ENCODE assay signal across 14 mouse cellular contexts in genomic region chr19:16874991-16875540, GRCm38 (mm10). TPM values are rescaled to one million over a fixed set of nuclear protein-coding genes. Genes with fewer than 3 reads are reported as not detected.
DNase-seq lines count a peak whose midpoint lies in the region; ATAC-seq lines count a peak whose summit lies in the region.
"Had no signal": no experiment of that assay in that cellular context is flagged by ENCODE, and none has a peak within 500 bp of the region (broad histone marks: within the 10 kb centered on the region; RNA-seq: fewer than 3 reads in every experiment).

No protein-coding gene starts in this region.

- H3K36me3 ChIP-seq in intestine, embryonic 15.5 days = no peaks in the 10 kb centered on the region
- no peaks in the 10 kb centered on the region for H3K36me3 ChIP-seq in intestine, embryonic 16.5 days (ENCODE audit: control insufficient read depth, insufficient read depth, low read length)
- H3K36me3 ChIP-seq in embryonic facial prominence, embryonic 13.5 days = no peaks in the 10 kb centered on the region
- H3K36me3 ChIP-seq in macrophage (ENCODE audit: inconsistent target) = no peaks in the 10 kb centered on the region

- H3K9me3 ChIP-seq in intestine, embryonic 15.5 days = no peaks in the 10 kb centered on the region
- no peaks in the 10 kb centered on the region for H3K9me3 ChIP-seq in intestine, embryonic 16.5 days (ENCODE audit: control insufficient read depth, low read length)
- H3K9me3 ChIP-seq in embryonic facial prominence, embryonic 13.5 days = no peaks in the 10 kb centered on the region

- 0 out of 2 replicates have a peak overlapping the region, but pooled peaks have one; percentile 87 for H3K4me2 ChIP-seq in intestine, embryonic 15.5 days (replicated peaks)
- no peak overlapping the region for H3K4me2 ChIP-seq in intestine, embryonic 16.5 days (ENCODE audit: low read depth, low read length)
- H3K4me2 ChIP-seq in embryonic facial prominence, embryonic 13.5 days = no peak overlapping the region

- peaks cover 94% of the 10 kb centered on the region for H3K27me3 ChIP-seq in intestine, embryonic 15.5 days (replicated peaks)
- H3K27me3 ChIP-seq in intestine, embryonic 16.5 days (replicated peaks; ENCODE audit: control insufficient read depth, insufficient read depth, low read length) = peaks cover 89% of the 10 kb centered on the region
- H3K27me3 ChIP-seq in embryonic facial prominence, embryonic 13.5 days = peaks cover 98% of the 10 kb centered on the region

- no peak overlapping the region for H3K27ac ChIP-seq in intestine, embryonic 15.5 days
- no peak overlapping the region for H3K27ac ChIP-seq in intestine, embryonic 16.5 days (ENCODE audit: low read length)
- no peak overlapping the region for H3K27ac ChIP-seq in embryonic facial prominence, embryonic 13.5 days
- no peak overlapping the region for H3K27ac ChIP-seq in macrophage
- H3K27ac ChIP-seq: left cerebral cortex, adult 2 months had no signal

- no peak for ATAC-seq in intestine, embryonic 15.5 days
- no peak for ATAC-seq in intestine, embryonic 16.5 days
- ATAC-seq in embryonic facial prominence, embryonic 13.5 days (ENCODE audit: insufficient number of reproducible peaks, insufficient read depth, low FRiP score, low TSS enrichment, low read depth) = no peak
- ATAC-seq: inflammation-experienced regulatory T-cells, adult 6 months had no signal

- DNase-seq in R1 (ENCODE audit: low read depth, low spot score) = peak; percentile 35
- DNase-seq in spleen, adult 12 weeks (ENCODE audit: low spot score) = no peak
- DNase-seq in layer of hippocampus, adult 9-11 months = no peak
- DNase-seq: adrenal gland, postnatal 25 days; cerebellum, adult 9-10 months; lung, postnatal 36 days; thymus, postnatal 36 days had no signal

- peak overlapping the region; percentile 30; the same call in 1 of the 2 replicates for H3K4me3 ChIP-seq in intestine, embryonic 15.5 days (replicated peaks)
- H3K4me3 ChIP-seq in intestine, embryonic 16.5 days (ENCODE audit: low read length) = no peak overlapping the region
- peak overlapping the region; percentile 49; the same call in 1 of the 2 replicates for H3K4me3 ChIP-seq in embryonic facial prominence, embryonic 13.5 days
- peak overlapping the region; percentile 18; the same call in 1 of the 2 replicates for H3K4me3 ChIP-seq in macrophage (ENCODE audit: inconsistent target)
- H3K4me3 ChIP-seq: left cerebral cortex, adult 2 months had no signal

- H3K9ac ChIP-seq in intestine, embryonic 15.5 days = no peak overlapping the region
- H3K9ac ChIP-seq in intestine, embryonic 16.5 days (ENCODE audit: low read depth, low read length) = no peak overlapping the region
- H3K9ac ChIP-seq in embryonic facial prominence, embryonic 13.5 days = no peak overlapping the region

- peaks cover 32% of the 10 kb centered on the region for H3K4me1 ChIP-seq in intestine, embryonic 15.5 days (replicated peaks)
- H3K4me1 ChIP-seq in intestine, embryonic 16.5 days (ENCODE audit: control insufficient read depth, insufficient read depth, low read length) = peaks cover 23% of the 10 kb centered on the region
- peaks cover 51% of the 10 kb centered on the region for H3K4me1 ChIP-seq in embryonic facial prominence, embryonic 13.5 days

- 3% methylated on average over 14 of the region's 14 CpGs for WGBS in intestine, embryonic 15.5 days
- WGBS in intestine, embryonic 16.5 days = 4% methylated on average over 14 of the region's 14 CpGs
- WGBS in embryonic facial prominence, embryonic 13.5 days = 4% methylated on average over 14 of the region's 14 CpGs
- 18% methylated on average over 14 of the region's 14 CpGs for WGBS in macrophage (ENCODE audit: missing documents)

- H3K79me2 ChIP-seq in macrophage (ENCODE audit: inconsistent target) = no peaks in the 10 kb centered on the region

RNA-seq across cellular contexts. Expression of gene Foxb2, which starts 1.5 kb away (rescaled TPM):
- polyA plus RNA-seq in intestine, embryonic 15.5 days (2015; fragmentation: Nextera tagmentation; extraction: Ambion mirVana) = not detected in 2 replicates
- polyA plus RNA-seq in intestine, embryonic 16.5 days (2015; fragmentation: Nextera tagmentation; extraction: Ambion mirVana) = not detected in 2 replicates
- 0.18 TPM in 1 of 2 replicates, not detected in the other for polyA plus RNA-seq in embryonic facial prominence, embryonic 13.5 days (2015; fragmentation: Nextera tagmentation; extraction: Ambion mirVana)
- not detected for total RNA-seq in macrophage (2018; cell fraction: chromatin; rRNA removed)
- total RNA-seq in macrophage (2018; cell fraction: cytosol; rRNA removed) = under 1 TPM in 3 of 26 experiments, not detected in 23; 0.12 to 0.15 (median 0.13) TPM
- not detected for total RNA-seq in macrophage (2018; cell fraction: nucleus; rRNA removed)
- 0.09 to 0.20 TPM in 2 of 3 replicates, not detected in the other for polyA plus RNA-seq in macrophage (2018)
- total RNA-seq: adrenal gland, postnatal 25 days; left cerebral cortex, adult 2 months had no signal
- polyA plus RNA-seq: inflammation-experienced regulatory T-cells, adult 6 months; small intestine, adult 2 months had no signal
